8 mouse cellular contexts compared by ENCODE assay signal in genomic region chr11:59624017-59624630, GRCm38 (mm10). TPM values are rescaled to one million over a fixed set of nuclear protein-coding genes. Genes with fewer than 3 reads are reported as not detected.
DNase-seq lines count a peak whose midpoint lies in the region; ATAC-seq lines count a peak whose summit lies in the region.

No protein-coding gene starts in this region.

- H3K27me3 ChIP-seq in intestine, embryonic 15.5 days (replicated peaks) = no peaks in the 10 kb centered on the region

- peak; percentile 74 for ATAC-seq in intestine, embryonic 15.5 days
- peak; percentile 78 for ATAC-seq in monocyte, adult 5-6 weeks (replicated peaks; ENCODE audit: insufficient number of reproducible peaks, low FRiP score, low TSS enrichment, poor library complexity, severe bottlenecking)

- peak; percentile 54 for DNase-seq in ovary, postnatal 36 days (ENCODE audit: low spot score)
- DNase-seq in ovary, adult 18-20 months (ENCODE audit: low spot score) = no peak
- DNase-seq in cerebellum, adult 11-12 months = peak; percentile 63
- DNase-seq in frontal cortex, adult 2 months (ENCODE audit: extremely low spot score in 1 of 2, low spot score in 1 of 2) = peak; percentile 35 to 81
- peak; percentile 51 to 61 for DNase-seq in left cerebral cortex, postnatal 10 days (ENCODE audit: extremely low spot score in 1 of 2, low spot score in 2 of 2)
- peak; percentile 84 for DNase-seq in thymus, postnatal 0 days (ENCODE audit: low spot score)

- H3K36me3 ChIP-seq in intestine, embryonic 15.5 days = no peaks in the 10 kb centered on the region

- H3K4me3 ChIP-seq in intestine, embryonic 15.5 days (replicated peaks) = no peak overlapping the region

- intact Hi-C loops in left cerebral cortex, postnatal 10 days (cut with DNase I) = no loop called here

- WGBS in intestine, embryonic 15.5 days = 31% methylated on average over 6 of the region's 6 CpGs

- no peak overlapping the region for H3K27ac ChIP-seq in intestine, embryonic 15.5 days

- H3K4me1 ChIP-seq in intestine, embryonic 15.5 days (replicated peaks) = no peaks in the 10 kb centered on the region

- no peak overlapping the region for H3K4me2 ChIP-seq in intestine, embryonic 15.5 days (replicated peaks)

- no peaks in the 10 kb centered on the region for H3K9me3 ChIP-seq in intestine, embryonic 15.5 days

- no peak overlapping the region for H3K9ac ChIP-seq in intestine, embryonic 15.5 days

RNA-seq across cellular contexts. Expression of gene Olfr223, which starts 31.0 kb away (rescaled TPM):
- polyA plus RNA-seq in frontal cortex, adult 2 months (2012; rRNA removed) = not detected in 2 replicates
- not detected in 2 replicates for polyA plus RNA-seq in intestine, embryonic 15.5 days (2015; fragmentation: Nextera tagmentation; extraction: Ambion mirVana)
- not detected for total RNA-seq in left cerebral cortex, postnatal 10 days (2021)
- total RNA-seq in monocyte, adult 5-6 weeks (2017) = not detected in 3 replicates
- polyA plus RNA-seq in thymus, postnatal 0 days (2015; fragmentation: Nextera tagmentation; extraction: Ambion mirVana) = not detected in 2 replicates

RNA-seq across cellular contexts. Expression of gene Mprip, which starts 37.0 kb away (rescaled TPM):
- polyA plus RNA-seq in frontal cortex, adult 2 months (2012; rRNA removed) = 146 and 154 TPM in 2 replicates
- polyA plus RNA-seq in intestine, embryonic 15.5 days (2015; fragmentation: Nextera tagmentation; extraction: Ambion mirVana) = 54.9 and 56.2 TPM in 2 replicates
- total RNA-seq in left cerebral cortex, postnatal 10 days (2021) = 100 to 1,000 TPM; 239 to 247 TPM
- total RNA-seq in monocyte, adult 5-6 weeks (2017) = 38.2 to 66.7 TPM (median 55.7 TPM) in 3 replicates
- 46.7 and 55.6 TPM in 2 replicates for polyA plus RNA-seq in thymus, postnatal 0 days (2015; fragmentation: Nextera tagmentation; extraction: Ambion mirVana)

RNA-seq across cellular contexts. Expression of gene Olfr222, which starts 48.1 kb away (rescaled TPM):
- not detected in 2 replicates for polyA plus RNA-seq in frontal cortex, adult 2 months (2012; rRNA removed)
- polyA plus RNA-seq in intestine, embryonic 15.5 days (2015; fragmentation: Nextera tagmentation; extraction: Ambion mirVana) = not detected in 2 replicates
- not detected for total RNA-seq in left cerebral cortex, postnatal 10 days (2021)
- not detected in 3 replicates for total RNA-seq in monocyte, adult 5-6 weeks (2017)
- not detected in 2 replicates for polyA plus RNA-seq in thymus, postnatal 0 days (2015; fragmentation: Nextera tagmentation; extraction: Ambion mirVana)
